In the genomic region with DNA sequence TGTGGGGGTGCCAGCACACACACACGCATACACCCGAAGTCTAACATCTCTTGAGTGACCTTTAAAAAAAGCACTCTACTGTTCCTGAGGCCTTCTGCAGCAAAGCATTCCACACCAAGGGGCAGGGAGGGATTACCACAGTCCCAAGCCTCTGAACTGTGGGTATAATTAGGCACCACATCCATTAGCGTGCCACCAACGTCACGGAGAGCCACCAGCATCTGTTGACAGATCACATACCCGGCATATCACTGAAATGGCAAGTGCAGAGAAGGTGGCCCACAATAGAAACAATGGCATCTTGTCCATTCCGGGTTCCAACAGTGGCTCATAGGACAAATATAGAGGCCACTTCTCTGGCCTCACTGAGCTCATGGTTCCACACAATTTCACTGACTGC, we compare ENCODE assay signal across 16 mouse cellular contexts. TPM values are rescaled to one million over a fixed set of nuclear protein-coding genes. Genes with fewer than 3 reads are reported as not detected.
DNase-seq lines count a peak whose midpoint lies in the region; ATAC-seq and TF ChIP-seq lines count a peak whose summit lies in the region.
"Had no signal": no experiment of that assay in that cellular context is flagged by ENCODE, and none has a peak within 500 bp of the region (broad histone marks: within the 10 kb centered on the region; RNA-seq: fewer than 3 reads in every experiment).

No protein-coding gene starts in this region.

- peak overlapping the region; percentile 43 for H3K4me3 ChIP-seq in heart, embryonic 16.5 days (ENCODE audit: low read length)
- no peak overlapping the region for H3K4me3 ChIP-seq in myocyte
- no peak overlapping the region for H3K4me3 ChIP-seq in hindbrain, embryonic 12.5 days
- H3K4me3 ChIP-seq in lung, postnatal 0 days (ENCODE audit: low read depth, low read length) = no peak overlapping the region
- H3K4me3 ChIP-seq: forebrain, embryonic 12.5 days; limb, embryonic 15.5 days; midbrain, embryonic 13.5 days; neural tube, embryonic 15.5 days had no signal

- 0 out of 2 replicates have a peak, but pooled peaks cover 4% of the 10 kb centered on the region for H3K36me3 ChIP-seq in heart, embryonic 16.5 days (ENCODE audit: control insufficient read depth, insufficient read depth)
- H3K36me3 ChIP-seq in myocyte (ENCODE audit: control insufficient read depth, insufficient read depth) = no peaks in the 10 kb centered on the region
- H3K36me3 ChIP-seq in hindbrain, embryonic 12.5 days = no peaks in the 10 kb centered on the region
- no peaks in the 10 kb centered on the region for H3K36me3 ChIP-seq in lung, postnatal 0 days (ENCODE audit: insufficient read depth, low read length)
- H3K36me3 ChIP-seq: forebrain, embryonic 12.5 days; limb, embryonic 15.5 days; midbrain, embryonic 13.5 days; neural tube, embryonic 15.5 days had no signal

- WGBS in heart, embryonic 16.5 days = 42% methylated on average over 7 of the region's 7 CpGs
- 93% methylated on average over 7 of the region's 7 CpGs for WGBS in hindbrain, embryonic 12.5 days
- 71% methylated on average over 7 of the region's 7 CpGs for WGBS in lung, postnatal 0 days

- no peaks in the 10 kb centered on the region for H3K79me2 ChIP-seq in myocyte (ENCODE audit: control insufficient read depth, insufficient read depth)

- ATAC-seq in heart, embryonic 16.5 days (replicated peaks; ENCODE audit: extremely low read depth, insufficient read depth, low FRiP score) = peak; percentile 84
- no peak for ATAC-seq in hindbrain, embryonic 12.5 days (ENCODE audit: low FRiP score)
- ATAC-seq in lung, postnatal 0 days = no peak
- ATAC-seq: midbrain, embryonic 13.5 days had no signal

- TF ChIP-seq POLR2A in myocyte (IDR thresholded peaks at IDR 0.05; ENCODE audit: insufficient read length, low read depth) = peak; percentile 13

- H3ac ChIP-seq in myocyte (ENCODE audit: control insufficient read depth, insufficient read length) = no peak overlapping the region

- H3K9ac ChIP-seq in heart, embryonic 16.5 days (ENCODE audit: low read length) = peak overlapping the region; percentile 78
- H3K9ac ChIP-seq in hindbrain, embryonic 12.5 days = no peak overlapping the region
- no peak overlapping the region for H3K9ac ChIP-seq in lung, postnatal 0 days (replicated peaks; ENCODE audit: low read depth)
- H3K9ac ChIP-seq: forebrain, embryonic 12.5 days; limb, embryonic 15.5 days; midbrain, embryonic 13.5 days; neural tube, embryonic 15.5 days had no signal

- no peaks in the 10 kb centered on the region for H3K27me3 ChIP-seq in heart, embryonic 16.5 days (ENCODE audit: control insufficient read depth, insufficient read depth, low read length)
- H3K27me3 ChIP-seq in myocyte (ENCODE audit: control insufficient read depth, insufficient read depth, insufficient read length) = no peaks in the 10 kb centered on the region
- H3K27me3 ChIP-seq in hindbrain, embryonic 12.5 days = no peaks in the 10 kb centered on the region; the same call in 1 of the 2 replicates
- H3K27me3 ChIP-seq in lung, postnatal 0 days (replicated peaks; ENCODE audit: insufficient read depth, low read length) = no peaks in the 10 kb centered on the region
- H3K27me3 ChIP-seq: limb, embryonic 15.5 days; neural tube, embryonic 15.5 days had no signal

- DNase-seq in heart, adult 18-20 months = peak; percentile 70 to 86
- DNase-seq in heart, adult 9 months (ENCODE audit: low spot score in 2 of 2) = peak; percentile 79 to 84
- no peak for DNase-seq in left cerebral cortex, adult 8-10 months (ENCODE audit: low spot score in 2 of 2)
- no peak for DNase-seq in lung, postnatal 0 days (ENCODE audit: low spot score)
- DNase-seq: adrenal gland, adult 8-10 months; cerebellum, adult 8-10 months; kidney, adult 11 months; lung, postnatal 14 days; right cerebral cortex, postnatal 14 days had no signal

- peaks cover 26% of the 10 kb centered on the region for H3K4me1 ChIP-seq in heart, embryonic 16.5 days (ENCODE audit: control insufficient read depth, insufficient read depth, low read length)
- H3K4me1 ChIP-seq in hindbrain, embryonic 12.5 days = peaks cover 4% of the 10 kb centered on the region
- H3K4me1 ChIP-seq in lung, postnatal 0 days (ENCODE audit: insufficient read depth, low read depth, low read length) = peaks cover 2% of the 10 kb centered on the region; the same call in 1 of the 2 replicates
- H3K4me1 ChIP-seq: forebrain, embryonic 12.5 days had no signal

- no peak for TF ChIP-seq CTCF in lung, postnatal 0 days (IDR thresholded peaks at IDR 0.05)

- peak overlapping the region; percentile 94 for H3K27ac ChIP-seq in heart, embryonic 16.5 days (ENCODE audit: low read length)
- no peak overlapping the region for H3K27ac ChIP-seq in hindbrain, embryonic 12.5 days
- no peak overlapping the region for H3K27ac ChIP-seq in lung, postnatal 0 days (ENCODE audit: low read length)
- H3K27ac ChIP-seq: forebrain, embryonic 12.5 days; limb, embryonic 15.5 days; midbrain, embryonic 13.5 days; neural tube, embryonic 15.5 days had no signal

- TF ChIP-seq EP300 in lung, postnatal 0 days (IDR thresholded peaks at IDR 0.05) = no peak

- H3K9me3 ChIP-seq in heart, embryonic 16.5 days (replicated peaks; ENCODE audit: control insufficient read depth, low read length) = no peaks in the 10 kb centered on the region
- H3K9me3 ChIP-seq in hindbrain, embryonic 12.5 days (replicated peaks) = no peaks in the 10 kb centered on the region
- H3K9me3 ChIP-seq in lung, postnatal 0 days (ENCODE audit: low read length) = no peaks in the 10 kb centered on the region
- H3K9me3 ChIP-seq: forebrain, embryonic 12.5 days; limb, embryonic 15.5 days; midbrain, embryonic 13.5 days; neural tube, embryonic 15.5 days had no signal

- H3K4me2 ChIP-seq in heart, embryonic 16.5 days (ENCODE audit: low read depth, low read length) = peak overlapping the region; percentile 68
- H3K4me2 ChIP-seq in myocyte (ENCODE audit: low read depth) = peak overlapping the region; percentile 39
- no peak overlapping the region for H3K4me2 ChIP-seq in hindbrain, embryonic 12.5 days (replicated peaks)
- H3K4me2 ChIP-seq in lung, postnatal 0 days (replicated peaks; ENCODE audit: low read depth, low read length) = no peak overlapping the region
- H3K4me2 ChIP-seq: forebrain, embryonic 12.5 days; limb, embryonic 15.5 days; midbrain, embryonic 13.5 days; neural tube, embryonic 15.5 days had no signal

TF ChIP-seq in myocyte, 11 proteins besides CTCF, POLR2A, EP300 and RAD21:
- TF ChIP-seq POLR2AphosphoS2 (IDR thresholded peaks at IDR 0.05; ENCODE audit: insufficient read length, low read depth) (peak; percentile 24), REST (IDR thresholded peaks at IDR 0.05; ENCODE audit: insufficient read depth, insufficient read length) (no peak), MYOG (IDR thresholded peaks at IDR 0.05; ENCODE audit: control insufficient read depth in 1 of 3, insufficient read depth in 1 of 3, insufficient read length in 2 of 3, low read depth in 2 of 3) (peak in 2 of 3 experiments; percentile 71 to 86), E2F4 (IDR thresholded peaks at IDR 0.05; ENCODE audit: insufficient read depth) (no peak), TCF12 (IDR thresholded peaks at IDR 0.05; ENCODE audit: insufficient read depth, poor library complexity, severe bottlenecking) (peak; percentile 44), TCF3 (IDR thresholded peaks at IDR 0.05; ENCODE audit: insufficient read length, low read depth) (peak; percentile 49), USF1 (IDR thresholded peaks at IDR 0.05; ENCODE audit: low read depth) (no peak), SRF (IDR thresholded peaks at IDR 0.05; ENCODE audit: control insufficient read depth, insufficient read length, low read depth) (no peak), MAX (IDR thresholded peaks at IDR 0.05; ENCODE audit: low read depth) (no peak), MYOD1 (IDR thresholded peaks at IDR 0.05; ENCODE audit: control insufficient read depth in 1 of 3, insufficient read length in 2 of 3, low read depth in 2 of 3) (peak in 1 of 3 experiments; percentile 86), CEBPB (IDR thresholded peaks at IDR 0.05; ENCODE audit: insufficient read depth, poor library complexity, severe bottlenecking) (no peak)

RNA-seq across cellular contexts. Expression of gene Actn2, which starts 2.8 kb away (rescaled TPM):
- total RNA-seq in heart, adult 18-20 months (2021) = 1,000 to 10,000 TPM; 1,714 to 1,786 TPM
- polyA plus RNA-seq in heart, embryonic 16.5 days (2015; fragmentation: Nextera tagmentation; extraction: Ambion mirVana) = 1,874 and 1,903 TPM in 2 replicates
- 147 TPM for polyA plus RNA-seq in myocyte (2012; fragmentation: generic; extraction: Trizol)
- 6.2 and 26.2 TPM in 2 replicates for polyA plus RNA-seq in hindbrain, embryonic 12.5 days (2016; fragmentation: Nextera tagmentation; extraction: Ambion mirVana)
- total RNA-seq in left cerebral cortex, adult 8-10 months (2022) = 10 to 100 TPM; 23.9 to 30.1 (median 25.2) TPM
- 16.1 and 18.7 TPM in 2 replicates for polyA plus RNA-seq in lung, postnatal 0 days (2015; fragmentation: Nextera tagmentation; extraction: Ambion mirVana)

RNA-seq across cellular contexts. Expression of gene Heatr1, which starts 57.1 kb away (rescaled TPM):
- 10 to 100 TPM; 15.8 to 16.4 TPM for total RNA-seq in heart, adult 18-20 months (2021)
- 8.4 and 8.6 TPM in 2 replicates for polyA plus RNA-seq in heart, embryonic 16.5 days (2015; fragmentation: Nextera tagmentation; extraction: Ambion mirVana)
- 23.6 TPM for polyA plus RNA-seq in myocyte (2012; fragmentation: generic; extraction: Trizol)
- 24.8 and 26.8 TPM in 2 replicates for polyA plus RNA-seq in hindbrain, embryonic 12.5 days (2016; fragmentation: Nextera tagmentation; extraction: Ambion mirVana)
- total RNA-seq in left cerebral cortex, adult 8-10 months (2022) = 10 to 100 TPM; 24.9 to 32.0 (median 25.4) TPM
- 7.7 TPM in 2 replicates for polyA plus RNA-seq in lung, postnatal 0 days (2015; fragmentation: Nextera tagmentation; extraction: Ambion mirVana)

Comparison
In these comparisons a context has a peak if more than half of its experiments do, and no peak if none do; other contexts are left out.
1. DNase-seq: peak in heart, adult 18-20 months (2 of 2) and heart, adult 9 months (2 of 2); none in left cerebral cortex, adult 8-10 months (0 of 2) and lung, postnatal 0 days (single experiment).
2. H3K4me2 ChIP-seq: peak in heart, embryonic 16.5 days (single experiment) and myocyte (single experiment); none in hindbrain, embryonic 12.5 days (single experiment) and lung, postnatal 0 days (single experiment).
3. RNA of gene Actn2, which starts 2.8 kb away (polyA plus RNA-seq): 1,874 to 1,903 TPM in heart, embryonic 16.5 days; 147 TPM in myocyte (single experiment), 16.1 to 18.7 TPM in lung, postnatal 0 days and 6.2 to 26.2 TPM in hindbrain, embryonic 12.5 days; every median in the first group is over 10 times any median in the second.